Mouse (Mus musculus) stomach, embryonic 14.5 days (tissue): ENCODE measurements around the gene Lpar2. TPM values are rescaled to one million over a fixed set of nuclear protein-coding genes. Genes with fewer than 3 reads are reported as not detected.
A peak's percentile ranks its signal among the peaks of the same experiment; 100 is the strongest.

Experiments used
- ATAC-seq: fragments of 200-750 bp; cut with Nextera tagmentation; 2 replicates; pipeline ENCODE4 v1.8.0; 2017; ENCODE audit warnings: low read depth, moderate TSS enrichment; ENCODE audit not compliant: insufficient number of reproducible peaks, insufficient read depth, low FRiP score
- H3K27ac ChIP-seq: fragments of 300-500 bp; sonication (generic); 2 replicates; pipeline ENCODE4 v1.5.1; 2014; ENCODE audit warnings: mild to moderate bottlenecking, low read length, moderate library complexity, mixed read lengths
- H3K27me3 ChIP-seq: fragments of 300-500 bp; sonication (generic); 2 replicates; pipeline ENCODE4 v1.6.1; 2014; ENCODE audit warnings: low read length, control low read depth, mixed read lengths; ENCODE audit not compliant: control insufficient read depth, insufficient read depth
- H3K36me3 ChIP-seq: fragments of 300-500 bp; sonication (generic); 2 replicates; pipeline ENCODE4 v1.6.1; 2014; ENCODE audit warnings: mild to moderate bottlenecking, control low read depth, low read length, moderate library complexity, mixed read lengths; ENCODE audit not compliant: control insufficient read depth, insufficient read depth
- H3K4me1 ChIP-seq: fragments of 300-500 bp; sonication (generic); 2 replicates; pipeline ENCODE4 v1.6.1; 2014; ENCODE audit warnings: low read length, control low read depth, mixed read lengths; ENCODE audit not compliant: control insufficient read depth, insufficient read depth
- H3K4me2 ChIP-seq: fragments of 300-500 bp; sonication (generic); replicated peaks from 2 replicates; pipeline ENCODE4 v1.6.1; 2014; ENCODE audit warnings: low read depth, low read length, control low read depth
- H3K4me3 ChIP-seq: fragments of 300-500 bp; sonication (generic); 2 replicates; pipeline ENCODE4 v1.5.1; 2014; ENCODE audit warnings: low read depth, low read length, control low read depth
- H3K9ac ChIP-seq: fragments of 300-500 bp; sonication (generic); replicated peaks from 2 replicates; pipeline ENCODE4 v1.6.1; 2014; ENCODE audit warnings: low read depth, mild to moderate bottlenecking, control low read depth, low read length, moderate library complexity, mixed read lengths
- H3K9me3 ChIP-seq: fragments of 300-500 bp; sonication (generic); 2 replicates; pipeline ENCODE4 v1.6.1; 2016; ENCODE audit warnings: low read depth, low read length, control low read depth; ENCODE audit not compliant: control insufficient read depth
- WGBS: fragments of 180-500 bp; shearing (Covaris S2); extraction: QIAGEN DNeasy Blood & Tissue Kit; methylation state at CpG from one replicate; pipeline ENCODE4 v1.1.7; 2014; 5-methylcytosine and 5-hydroxymethylcytosine counted together
- polyA plus RNA-seq: library from polyadenylated mRNA; unstranded; fragments of >200 nt; fragmentation: Nextera tagmentation; extraction: Ambion mirVana; gene quantifications from 2 replicates; pipeline ENCODE4 v1.2.1, GENCODE M21; 2014

Gene Lpar2
- polyA plus RNA-seq, 1 experiment from 2014 or later = 1.2 TPM

DNA sequence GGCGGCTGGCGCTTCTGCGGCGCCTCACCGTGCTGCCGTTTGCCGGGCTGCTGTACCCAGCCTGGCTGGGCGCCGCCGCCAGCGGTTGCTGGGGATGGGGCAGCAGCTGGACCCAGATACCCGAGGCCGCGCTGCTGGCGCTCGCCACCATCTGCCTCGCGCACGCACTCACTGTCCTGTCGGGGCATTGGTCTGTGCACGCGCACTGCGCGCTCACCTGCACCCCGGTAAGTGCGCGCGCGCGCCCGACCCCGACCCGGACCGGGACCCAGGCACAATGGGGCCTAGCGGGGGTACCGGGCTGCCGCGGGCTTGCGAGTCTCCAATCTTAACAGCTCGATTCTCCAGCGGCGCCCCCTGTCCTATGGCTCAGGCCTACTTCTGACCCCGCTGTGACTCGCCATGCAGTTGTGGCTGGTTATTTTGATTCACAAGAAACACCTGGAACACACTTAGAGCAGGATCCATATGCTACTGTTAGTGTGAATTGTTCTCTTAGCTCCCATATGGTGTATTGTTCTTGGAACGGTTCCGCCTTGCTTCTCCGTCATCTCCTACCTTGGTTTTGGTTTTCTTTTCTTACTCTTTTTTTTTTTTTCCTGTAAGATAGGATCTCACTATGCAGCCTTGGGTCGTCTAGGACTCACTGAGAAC, 30.7 kb upstream of the Lpar2 start:
- WGBS = under 1% methylated on average over 48 of the region's 48 CpGs
- peak; percentile 64 for ATAC-seq

DNA sequence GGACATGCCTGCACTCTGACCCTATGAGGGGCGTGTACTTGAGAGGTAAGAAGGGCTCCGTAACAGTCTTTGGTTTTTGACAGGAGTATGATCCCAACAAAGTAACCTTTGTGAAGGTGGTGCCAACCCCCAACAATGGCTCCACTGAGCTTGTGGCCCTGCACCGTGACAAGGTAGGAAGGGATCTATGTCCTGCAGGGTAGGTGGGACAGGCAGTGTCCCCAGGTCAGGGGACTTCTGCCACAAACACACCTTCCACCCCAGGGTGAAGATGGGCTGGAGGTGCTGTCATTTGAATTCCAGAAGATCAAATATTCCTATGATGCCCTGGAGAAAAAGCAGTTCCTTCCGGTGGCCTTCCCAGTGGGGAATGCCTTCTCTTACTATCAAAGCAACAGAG, 28.6 kb upstream of the Lpar2 start:
- no peak for ATAC-seq
- Histone ChIP-seq H3K4me1 (peaks cover 10% of the 10 kb centered on the region), H3K27ac (no peak overlapping the region), H3K9me3 (no peaks in the 10 kb centered on the region), H3K36me3 (peaks cover 44% of the 10 kb centered on the region), H3K27me3 (no peaks in the 10 kb centered on the region), H3K4me2 (no peak overlapping the region), H3K9ac (no peak overlapping the region), H3K4me3 (no peak overlapping the region)
- WGBS = 89% methylated on average over 4 of the region's 4 CpGs

More for the DNA sequence above, 30.7 kb upstream of the Lpar2 start:
- peak overlapping the region; percentile 66 for H3K27ac ChIP-seq
- peak overlapping the region; percentile 95 for H3K4me3 ChIP-seq
- H3K9me3 ChIP-seq = no peaks in the 10 kb centered on the region
- no peaks in the 10 kb centered on the region for H3K27me3 ChIP-seq
- H3K4me2 ChIP-seq = peak overlapping the region; percentile 79
- peak overlapping the region; percentile 87 for H3K9ac ChIP-seq
- H3K4me1 ChIP-seq = peaks cover 10% of the 10 kb centered on the region
- H3K36me3 ChIP-seq = peaks cover 23% of the 10 kb centered on the region

DNA sequence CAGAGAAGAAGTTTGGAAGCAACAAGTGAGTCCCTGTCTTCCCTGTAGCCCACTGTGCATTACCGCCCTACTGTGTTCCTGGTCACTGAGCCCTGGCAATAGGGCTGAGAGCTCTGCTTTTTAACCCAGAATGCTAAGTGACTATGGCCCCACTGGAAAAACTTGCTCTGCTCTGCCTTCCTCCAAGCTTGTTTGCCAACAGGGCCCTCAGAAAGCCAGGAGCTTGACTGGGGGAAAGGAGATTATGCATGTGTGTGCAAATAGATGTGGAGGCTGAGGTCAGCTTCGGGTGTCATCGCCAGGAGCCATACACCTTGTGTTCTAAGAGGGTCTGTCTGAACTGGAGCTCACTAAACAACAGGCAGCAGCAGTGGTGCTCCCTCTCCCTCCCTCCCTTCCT, 28.1 kb upstream of the Lpar2 start:
- peaks cover 48% of the 10 kb centered on the region for H3K36me3 ChIP-seq
- 86% methylated on average over 3 of the region's 3 CpGs for WGBS

DNA sequence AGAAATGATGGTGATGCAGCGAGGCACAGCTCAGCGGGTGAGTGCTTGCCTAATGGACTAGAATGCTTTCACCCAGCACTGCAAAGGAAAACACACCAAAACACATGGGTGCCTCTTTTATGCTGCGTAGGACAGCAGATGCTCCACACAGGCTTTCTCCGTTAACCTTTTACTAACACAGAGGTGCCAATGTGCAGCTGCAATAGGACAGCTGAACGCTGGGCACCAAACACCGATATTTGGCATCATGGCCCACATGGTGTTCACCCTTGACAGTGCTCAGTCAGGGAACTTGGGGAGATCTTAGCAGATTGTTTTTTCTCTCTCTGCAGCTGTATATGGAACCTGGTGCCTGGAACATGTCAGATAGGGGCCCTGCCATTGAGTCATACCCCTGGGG, 27.3 kb upstream of the Lpar2 start:
- Histone ChIP-seq H3K27ac (no peak overlapping the region), H3K36me3 (peaks cover 56% of the 10 kb centered on the region), H3K27me3 (no peaks in the 10 kb centered on the region), H3K4me2 (no peak overlapping the region), H3K4me1 (peaks cover 10% of the 10 kb centered on the region), H3K9me3 (no peaks in the 10 kb centered on the region), H3K4me3 (no peak overlapping the region), H3K9ac (no peak overlapping the region)
- ATAC-seq = no peak
- 93% methylated on average over 6 of the region's 6 CpGs for WGBS

More for the DNA sequence above, 28.1 kb upstream of the Lpar2 start:
- H3K9me3 ChIP-seq = no peaks in the 10 kb centered on the region
- H3K9ac ChIP-seq = no peak overlapping the region
- H3K4me1 ChIP-seq = peaks cover 10% of the 10 kb centered on the region
- H3K27ac ChIP-seq = no peak overlapping the region
- no peaks in the 10 kb centered on the region for H3K27me3 ChIP-seq
- no peak overlapping the region for H3K4me3 ChIP-seq
- no peak for ATAC-seq
- H3K4me2 ChIP-seq = no peak overlapping the region

DNA sequence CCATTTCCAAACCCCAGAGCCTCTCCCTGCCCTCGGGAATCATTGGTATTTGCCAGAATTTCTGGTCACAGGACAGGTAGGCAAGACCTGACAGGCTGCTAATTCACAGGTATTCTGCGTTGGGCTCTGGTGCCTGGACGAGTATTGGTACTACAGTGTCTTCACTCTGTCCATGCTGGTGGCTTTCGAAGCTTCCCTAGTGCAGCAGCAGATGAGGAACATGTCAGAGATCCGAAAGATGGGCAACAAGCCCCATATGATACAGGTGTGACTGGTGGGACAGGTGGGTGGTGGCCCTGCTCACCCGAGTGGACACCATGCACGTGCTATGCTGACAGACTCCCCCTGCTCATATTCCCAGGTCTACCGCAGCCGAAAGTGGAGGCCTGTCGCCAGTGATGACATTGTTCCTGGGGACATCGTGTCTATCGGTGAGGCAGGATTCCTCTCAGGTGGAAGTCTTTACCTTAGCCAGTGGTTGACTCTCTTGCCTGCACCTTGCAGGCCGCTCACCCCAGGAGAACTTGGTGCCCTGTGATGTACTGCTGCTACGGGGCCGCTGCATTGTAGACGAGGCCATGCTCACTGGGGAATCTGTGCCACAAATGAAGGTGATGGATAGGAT, 25.4 kb upstream of the Lpar2 start:
- no peak for ATAC-seq
- WGBS = 97% methylated on average over 16 of the region's 16 CpGs
- peaks cover 10% of the 10 kb centered on the region for H3K4me1 ChIP-seq
- H3K36me3 ChIP-seq = peaks cover 72% of the 10 kb centered on the region
- no peak overlapping the region for H3K27ac ChIP-seq
- no peaks in the 10 kb centered on the region for H3K9me3 ChIP-seq
- no peak overlapping the region for H3K4me2 ChIP-seq
- no peak overlapping the region for H3K4me3 ChIP-seq
- no peak overlapping the region for H3K9ac ChIP-seq
- no peaks in the 10 kb centered on the region for H3K27me3 ChIP-seq

DNA sequence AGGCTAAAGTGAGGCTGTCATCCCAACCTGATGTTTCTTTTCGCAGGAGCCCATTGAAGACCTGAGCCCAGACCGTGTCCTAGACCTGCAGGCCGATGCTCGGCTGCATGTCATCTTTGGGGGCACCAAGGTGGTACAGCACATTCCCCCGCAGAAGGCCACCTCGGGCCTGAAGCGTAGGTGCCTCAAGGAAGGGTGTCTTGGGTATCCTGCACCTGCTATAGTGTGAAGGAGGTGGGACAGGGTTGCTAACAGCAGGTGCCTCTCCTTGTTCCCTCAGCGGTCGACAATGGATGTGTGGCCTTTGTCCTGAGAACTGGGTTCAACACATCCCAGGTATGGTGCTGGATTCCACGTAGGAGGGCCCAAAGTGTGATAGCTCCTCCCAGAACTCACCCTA, 24.6 kb upstream of the Lpar2 start:
- peaks cover 1% of the 10 kb centered on the region for H3K4me1 ChIP-seq
- H3K9me3 ChIP-seq = no peaks in the 10 kb centered on the region
- H3K9ac ChIP-seq = no peak overlapping the region
- no peaks in the 10 kb centered on the region for H3K27me3 ChIP-seq
- no peak overlapping the region for H3K27ac ChIP-seq
- no peak for ATAC-seq
- H3K36me3 ChIP-seq = peaks cover 81% of the 10 kb centered on the region
- 92% methylated on average over 10 of the region's 10 CpGs for WGBS
- no peak overlapping the region for H3K4me2 ChIP-seq
- H3K4me3 ChIP-seq = no peak overlapping the region

DNA sequence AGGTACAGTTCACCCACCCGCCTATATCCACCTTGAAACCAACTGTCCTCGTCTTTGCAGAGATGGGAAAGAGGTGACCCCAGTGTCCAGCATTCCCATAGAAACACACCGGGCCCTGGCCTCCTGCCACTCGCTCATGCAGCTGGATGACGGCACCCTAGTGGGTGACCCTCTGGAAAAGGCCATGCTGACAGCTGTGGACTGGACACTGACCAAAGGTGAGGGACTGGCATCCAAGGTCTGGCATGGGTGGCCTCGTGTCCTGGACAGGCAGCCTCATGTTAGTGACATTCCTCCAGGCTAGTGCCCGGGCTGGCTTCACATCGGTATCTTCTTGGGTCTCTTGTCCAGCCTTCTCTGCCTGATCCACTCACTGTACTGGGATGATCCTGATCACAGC, 23.0 kb upstream of the Lpar2 start:
- Histone ChIP-seq H3K4me2 (no peak overlapping the region), H3K27ac (no peak overlapping the region), H3K36me3 (peaks cover 90% of the 10 kb centered on the region), H3K9me3 (no peaks in the 10 kb centered on the region), H3K9ac (no peak overlapping the region), H3K27me3 (no peaks in the 10 kb centered on the region), H3K4me1 (no peaks in the 10 kb centered on the region), H3K4me3 (no peak overlapping the region)
- no peak for ATAC-seq
- 93% methylated on average over 8 of the region's 8 CpGs for WGBS

DNA sequence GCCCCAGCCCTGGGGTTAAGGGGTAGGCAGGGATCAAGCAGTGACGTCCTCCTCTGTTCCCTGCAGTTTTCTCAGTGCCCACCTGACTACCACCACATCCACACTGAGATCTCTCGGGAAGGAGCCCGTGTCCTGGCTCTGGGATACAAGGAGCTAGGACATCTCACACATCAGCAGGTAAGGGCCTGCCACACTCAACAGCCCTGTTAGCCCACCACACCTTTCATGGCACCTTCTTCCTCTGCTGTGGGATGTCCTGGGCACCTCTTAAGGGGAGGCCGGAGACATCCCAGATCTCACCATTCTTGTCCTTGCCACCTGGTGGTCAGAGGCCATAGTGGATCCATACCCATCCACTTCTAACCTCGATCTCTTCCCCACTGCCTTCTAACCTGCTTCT, 22.3 kb upstream of the Lpar2 start:
- 91% methylated on average over 5 of the region's 5 CpGs for WGBS
- no peaks in the 10 kb centered on the region for H3K9me3 ChIP-seq
- no peaks in the 10 kb centered on the region for H3K27me3 ChIP-seq
- no peak overlapping the region for H3K4me3 ChIP-seq
- no peak overlapping the region for H3K27ac ChIP-seq
- peaks cover 89% of the 10 kb centered on the region for H3K36me3 ChIP-seq
- no peak overlapping the region for H3K4me2 ChIP-seq
- H3K4me1 ChIP-seq = no peaks in the 10 kb centered on the region
- H3K9ac ChIP-seq = no peak overlapping the region
- no peak for ATAC-seq

DNA sequence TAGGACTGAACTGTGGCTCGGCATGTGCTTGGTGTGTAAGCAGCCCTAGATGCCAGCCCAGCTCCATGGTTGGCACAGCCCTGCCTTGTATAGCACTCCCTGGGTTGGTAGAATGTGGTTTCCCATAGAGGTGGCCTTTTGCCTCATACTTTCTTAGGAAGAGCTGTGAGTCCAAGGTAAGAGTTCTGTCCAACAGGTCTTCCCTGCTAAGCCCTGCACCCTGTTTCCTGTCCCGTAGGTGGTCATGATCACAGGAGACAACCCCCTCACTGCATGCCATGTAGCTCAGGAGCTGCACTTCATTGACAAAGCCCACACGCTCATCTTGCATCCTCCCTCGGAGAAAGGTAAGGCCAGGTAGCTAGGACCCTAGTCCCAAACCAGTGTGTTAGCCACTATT, 20.4 kb upstream of the Lpar2 start:
- H3K9ac ChIP-seq = no peak overlapping the region
- no peak overlapping the region for H3K4me2 ChIP-seq
- H3K9me3 ChIP-seq = no peaks in the 10 kb centered on the region
- 95% methylated on average over 4 of the region's 4 CpGs for WGBS
- no peak overlapping the region for H3K27ac ChIP-seq
- H3K36me3 ChIP-seq = peaks cover 93% of the 10 kb centered on the region
- no peaks in the 10 kb centered on the region for H3K4me1 ChIP-seq
- ATAC-seq = no peak
- H3K27me3 ChIP-seq = no peaks in the 10 kb centered on the region
- no peak overlapping the region for H3K4me3 ChIP-seq
